Mouse (Mus musculus) MEL (cell line): ENCODE data around the gene Slc2a2. TPM values are rescaled to one million over a fixed set of nuclear protein-coding genes. Genes with fewer than 3 reads are reported as not detected.

ENCODE experiments used
- DNase-seq: peaks from one replicate; pipeline ENCODE4 v3.0.0; 2011; ENCODE audit warnings: low read depth, low spot score
- H3K27ac ChIP-seq: 2 replicates; pipeline ENCODE4 v1.5.1; 2012; ENCODE audit warnings: low read depth, mild to moderate bottlenecking, control low read depth, low read length, moderate library complexity; ENCODE audit not compliant: control insufficient read depth
- H3K27me3 ChIP-seq, 2 experiments: fragments of 150-350 bp in 1 of 2; sonication (generic) in 1 of 2; 2 replicates each; pipeline ENCODE4 v1.6.1; 2012; ENCODE audit warnings: low read length in 2 of 2, mild to moderate bottlenecking in 2 of 2, improper control_type of control experiment in 1 of 2, moderate library complexity in 1 of 2; ENCODE audit not compliant: insufficient read depth in 2 of 2, control insufficient read depth in 1 of 2
- H3K36me3 ChIP-seq, 2 experiments: 2 replicates each; pipeline ENCODE4 v1.6.1; 2012 to 2014; ENCODE audit warnings: low read length in 2 of 2, improper control_type of control experiment in 1 of 2, inconsistent platforms in 1 of 2, mild to moderate bottlenecking in 1 of 2; ENCODE audit not compliant: insufficient read depth in 2 of 2, control insufficient read depth in 1 of 2
- H3K4me1 ChIP-seq, 2 experiments: fragments of 150-350 bp in 1 of 2; sonication (generic) in 1 of 2; 2 replicates each; pipeline ENCODE4 v1.6.1; 2012; ENCODE audit warnings: low read length in 2 of 2, improper control_type of control experiment in 1 of 2, mild to moderate bottlenecking in 1 of 2; ENCODE audit not compliant: insufficient read depth in 2 of 2, control insufficient read depth in 1 of 2
- H3K4me3 ChIP-seq, 2 experiments: fragments of 150-350 bp in 1 of 2; sonication (generic) in 1 of 2; 2 replicates each; pipeline ENCODE4 v1.5.1; 2012; ENCODE audit warnings: low read depth in 2 of 2, low read length in 2 of 2, mild to moderate bottlenecking in 2 of 2, moderate library complexity in 2 of 2, control low read depth in 1 of 2, improper control_type of control experiment in 1 of 2; ENCODE audit not compliant: control insufficient read depth in 1 of 2, insufficient read depth in 1 of 2
- H3K79me2 ChIP-seq: 2 replicates; pipeline ENCODE4 v1.6.1; 2012; ENCODE audit warnings: mild to moderate bottlenecking, low read length, moderate library complexity; ENCODE audit not compliant: control insufficient read depth, poor library complexity, insufficient read depth
- H3K9ac ChIP-seq: 2 replicates; pipeline ENCODE4 v1.6.1; 2012; ENCODE audit warnings: low read depth, mild to moderate bottlenecking, control low read depth, low read length, moderate library complexity; ENCODE audit not compliant: control insufficient read depth, poor library complexity, severe bottlenecking
- H3K9me3 ChIP-seq: fragments of 150-350 bp; sonication (generic); replicated peaks from 2 replicates; pipeline ENCODE4 v1.6.1; 2012; ENCODE audit warnings: mild to moderate bottlenecking, low read length, improper control_type of control experiment, moderate library complexity; ENCODE audit not compliant: insufficient read depth
- BHLHE40 ChIP-seq: IDR thresholded peaks from 2 replicates; pipeline ENCODE4 v1.6.1; 2012; ENCODE audit warnings: low read depth, mild to moderate bottlenecking, inconsistent platforms, low read length, improper control_type of control experiment, borderline replicate concordance
- CHD1 ChIP-seq: IDR thresholded peaks from 2 replicates; pipeline ENCODE4 v1.6.1; 2012; ENCODE audit warnings: low read depth, mild to moderate bottlenecking, inconsistent platforms, low read length, improper control_type of control experiment
- CHD2 ChIP-seq: IDR thresholded peaks from 2 replicates; pipeline ENCODE4 v1.6.1; 2011; ENCODE audit warnings: low read length, improper control_type of control experiment
- CTCF ChIP-seq, 3 experiments: IDR thresholded peaks in 2 of 3; conservative IDR thresholded peaks in 1 of 3; 2 replicates each; pipeline ENCODE4 v1.5.1; 2011 to 2012; ENCODE audit warnings: low read length in 3 of 3, low read depth in 2 of 3, mild to moderate bottlenecking in 2 of 3, improper control_type of control experiment in 1 of 3, inconsistent platforms in 1 of 3, mixed read lengths in 1 of 3, moderate library complexity in 1 of 3; ENCODE audit not compliant: control insufficient read depth in 1 of 3, insufficient read depth in 1 of 3, poor library complexity in 1 of 3, severe bottlenecking in 1 of 3
- E2F4 ChIP-seq: IDR thresholded peaks from 2 replicates; pipeline ENCODE4 v1.6.1; 2011; ENCODE audit warnings: low read depth, low read length, improper control_type of control experiment, borderline replicate concordance
- EP300 ChIP-seq, 2 experiments: IDR thresholded peaks; 2 replicates each; pipeline ENCODE4 v1.6.1; 2011; ENCODE audit warnings: improper control_type of control experiment in 2 of 2, low read length in 2 of 2, low read depth in 1 of 2, mild to moderate bottlenecking in 1 of 2
- ETS1 ChIP-seq: IDR thresholded peaks from 2 replicates; pipeline ENCODE4 v1.6.1; 2012; ENCODE audit warnings: low read depth, mild to moderate bottlenecking, inconsistent platforms, low read length, improper control_type of control experiment, moderate library complexity
- GABPA ChIP-seq: IDR thresholded peaks from 2 replicates; pipeline ENCODE4 v1.6.1; 2012; ENCODE audit warnings: low read depth, mild to moderate bottlenecking, inconsistent platforms, low read length, improper control_type of control experiment, moderate library complexity
- GATA1 ChIP-seq: IDR thresholded peaks from 2 replicates; pipeline ENCODE4 v1.6.1; 2011; ENCODE audit warnings: low read depth, low read length, improper control_type of control experiment
- HCFC1 ChIP-seq: IDR thresholded peaks from 2 replicates; pipeline ENCODE4 v1.6.1; 2012; ENCODE audit warnings: low read depth, mild to moderate bottlenecking, inconsistent platforms, low read length, improper control_type of control experiment, moderate library complexity
- JUND ChIP-seq: IDR thresholded peaks from 2 replicates; pipeline ENCODE4 v1.6.1; 2011; ENCODE audit warnings: low read depth, mild to moderate bottlenecking, improper control_type of control experiment, low read length
- KAT2A ChIP-seq: conservative IDR thresholded peaks from 2 replicates; pipeline ENCODE4 v1.6.1; 2012; ENCODE audit warnings: low read depth, low read length, improper control_type of control experiment, inconsistent platforms
- MAFK ChIP-seq: IDR thresholded peaks from 2 replicates; pipeline ENCODE4 v1.6.1; 2011; ENCODE audit warnings: low read depth, mild to moderate bottlenecking, low read length, improper control_type of control experiment, borderline replicate concordance
- MAX ChIP-seq: IDR thresholded peaks from 2 replicates; pipeline ENCODE4 v1.6.1; 2011; ENCODE audit warnings: low read length, improper control_type of control experiment
- MAZ ChIP-seq: IDR thresholded peaks from 2 replicates; pipeline ENCODE4 v1.6.1; 2012; ENCODE audit warnings: low read depth, mild to moderate bottlenecking, inconsistent platforms, low read length, improper control_type of control experiment
- MEF2A ChIP-seq: IDR thresholded peaks from 2 replicates; pipeline ENCODE4 v1.6.1; 2014; ENCODE audit warnings: low read depth, mild to moderate bottlenecking, inconsistent platforms, low read length, improper control_type of control experiment; ENCODE audit not compliant: poor library complexity, insufficient replicate concordance, severe bottlenecking; ENCODE audit errors: extremely low read depth
- MXI1 ChIP-seq: IDR thresholded peaks from 2 replicates; pipeline ENCODE4 v1.6.1; 2011; ENCODE audit warnings: mild to moderate bottlenecking, low read depth, low read length, improper control_type of control experiment
- MYB ChIP-seq: IDR thresholded peaks from 2 replicates; pipeline ENCODE4 v1.6.1; 2011; ENCODE audit warnings: mild to moderate bottlenecking, low read depth, low read length, improper control_type of control experiment
- MYC ChIP-seq: IDR thresholded peaks from 2 replicates; pipeline ENCODE4 v1.6.1; 2011; ENCODE audit warnings: low read depth, mild to moderate bottlenecking, low read length, improper control_type of control experiment, moderate library complexity
- NELFE ChIP-seq: IDR thresholded peaks from 2 replicates; pipeline ENCODE4 v1.6.1; 2011; ENCODE audit warnings: low read depth, low read length, improper control_type of control experiment
- NRF1 ChIP-seq: IDR thresholded peaks from 2 replicates; pipeline ENCODE4 v1.6.1; 2014; ENCODE audit warnings: low read depth, mild to moderate bottlenecking, inconsistent platforms, low read length, improper control_type of control experiment, moderate library complexity; ENCODE audit not compliant: poor library complexity, insufficient read depth, severe bottlenecking
- POLR2A ChIP-seq, 2 experiments: IDR thresholded peaks; 2 replicates each; pipeline ENCODE4 v1.6.1; 2011 to 2012; ENCODE audit warnings: low read length in 2 of 2, mild to moderate bottlenecking in 2 of 2, control low read depth in 1 of 2, improper control_type of control experiment in 1 of 2, low read depth in 1 of 2, moderate library complexity in 1 of 2; ENCODE audit not compliant: control insufficient read depth in 1 of 2, insufficient read depth in 1 of 2, poor library complexity in 1 of 2
- POLR2AphosphoS2 ChIP-seq: IDR thresholded peaks from 2 replicates; pipeline ENCODE4 v1.6.1; 2011; ENCODE audit warnings: low read length, improper control_type of control experiment
- POLR2AphosphoS5 ChIP-seq: IDR thresholded peaks from 2 replicates; pipeline ENCODE4 v1.6.1; 2012; ENCODE audit warnings: low read depth, borderline replicate concordance, mild to moderate bottlenecking, inconsistent platforms, low read length, moderate library complexity, mixed read lengths
- RAD21 ChIP-seq: IDR thresholded peaks from 2 replicates; pipeline ENCODE4 v1.6.1; 2011; ENCODE audit warnings: mild to moderate bottlenecking, low read depth, low read length, improper control_type of control experiment
- RCOR1 ChIP-seq: IDR thresholded peaks from 2 replicates; pipeline ENCODE4 v1.6.1; 2012; ENCODE audit warnings: low read depth, mild to moderate bottlenecking, inconsistent platforms, low read length, improper control_type of control experiment
- SIN3A ChIP-seq: IDR thresholded peaks from 2 replicates; pipeline ENCODE4 v1.6.1; 2012; ENCODE audit warnings: low read length, improper control_type of control experiment, inconsistent platforms
- SMC3 ChIP-seq: IDR thresholded peaks from 2 replicates; pipeline ENCODE4 v1.6.1; 2011; ENCODE audit warnings: low read depth, low read length, improper control_type of control experiment
- TAL1 ChIP-seq: IDR thresholded peaks from 2 replicates; pipeline ENCODE4 v1.6.1; 2012; ENCODE audit warnings: mild to moderate bottlenecking, inconsistent platforms, low read length, moderate library complexity, mixed read lengths
- TBP ChIP-seq: IDR thresholded peaks from 2 replicates; pipeline ENCODE4 v1.8.0; 2011; ENCODE audit warnings: low read depth, low read length, improper control_type of control experiment
- TCF12 ChIP-seq: IDR thresholded peaks from 2 replicates; pipeline ENCODE4 v1.6.1; 2014; ENCODE audit warnings: low read depth, mild to moderate bottlenecking, inconsistent platforms, low read length, improper control_type of control experiment, moderate library complexity
- UBTF ChIP-seq: IDR thresholded peaks from 2 replicates; pipeline ENCODE4 v1.6.1; 2012; ENCODE audit warnings: low read depth, mild to moderate bottlenecking, inconsistent platforms, low read length, improper control_type of control experiment, moderate library complexity, borderline replicate concordance; ENCODE audit not compliant: insufficient read depth
- USF1 ChIP-seq: IDR thresholded peaks from 2 replicates; pipeline ENCODE4 v1.6.1; 2014; ENCODE audit warnings: low read depth, mild to moderate bottlenecking, inconsistent platforms, low read length, improper control_type of control experiment, moderate library complexity
- USF2 ChIP-seq, 2 experiments: IDR thresholded peaks; 2 replicates each; pipeline ENCODE4 v1.6.1; 2011 to 2012; ENCODE audit warnings: improper control_type of control experiment in 2 of 2, low read length in 2 of 2, borderline replicate concordance in 1 of 2, inconsistent platforms in 1 of 2, low read depth in 1 of 2, mild to moderate bottlenecking in 1 of 2; ENCODE audit not compliant: insufficient read depth in 1 of 2
- ZC3H11A ChIP-seq: IDR thresholded peaks from 2 replicates; pipeline ENCODE4 v1.6.1; 2012; ENCODE audit warnings: low read depth, mild to moderate bottlenecking, inconsistent platforms, low read length, improper control_type of control experiment
- ZKSCAN1 ChIP-seq: IDR thresholded peaks from 2 replicates; pipeline ENCODE4 v1.6.1; 2012; ENCODE audit warnings: low read depth, mild to moderate bottlenecking, inconsistent platforms, low read length, improper control_type of control experiment, moderate library complexity
- ZMIZ1 ChIP-seq: IDR thresholded peaks from 2 replicates; pipeline ENCODE4 v1.6.1; 2012; ENCODE audit warnings: low read depth, mild to moderate bottlenecking, inconsistent platforms, low read length, improper control_type of control experiment, moderate library complexity
- ZNF384 ChIP-seq: IDR thresholded peaks from 2 replicates; pipeline ENCODE4 v1.6.1; 2012; ENCODE audit warnings: low read depth, mild to moderate bottlenecking, inconsistent platforms, low read length, improper control_type of control experiment
- polyA plus RNA-seq, 2 experiments: library from polyadenylated mRNA; stranded (reverse) in 1 of 2; unstranded in 1 of 2; fragments of >175 nt in 1 of 2; fragments of >200 nt in 1 of 2; gene quantifications; 2 replicates each; pipeline versions ENCODE4 v1.2.1 to v1.2.4; 2012; ENCODE audit warnings: low replicate concordance in 2 of 2, low read depth in 1 of 2; ENCODE audit not compliant: insufficient read length in 2 of 2, insufficient read depth in 1 of 2, missing spikeins in 1 of 2
- total RNA-seq: library from RNA; depleted of rRNA; stranded (reverse); fragments of 300-350 nt; gene quantifications from 2 replicates; pipeline ENCODE4 v1.2.3, GENCODE M21; 2012

The Slc2a2 gene
- total and polyA plus RNA-seq, 3 experiments = 0.77 to 1.1 TPM; not detected in 1

GRCm38 (mm10) chr3:28775361-28775760 is 77.7 kb downstream of the Slc2a2 start:
- Histone ChIP-seq H3K4me1 (peaks cover 6 to 13% of the 10 kb centered on the region in 2 experiments), H3K27ac (peak overlapping the region; percentile 78), H3K79me2 (no peaks in the 10 kb centered on the region), H3K27me3 (no peaks in the 10 kb centered on the region), H3K9me3 (no peaks in the 10 kb centered on the region), H3K36me3 (peaks cover 0 to 17% of the 10 kb centered on the region in 2 experiments; a peak in 2 of 4 replicates), H3K4me3 (no peak overlapping the region), H3K9ac (peak overlapping the region; percentile 35)
- peak; percentile 78 for DNase-seq
- TF ChIP-seq NRF1 = no peak
- no peak for TF ChIP-seq MAZ
- TF ChIP-seq RCOR1 = peak; percentile 87
- TF ChIP-seq MYC = 0 out of 2 replicates have a peak, but pooled peaks have one; percentile 36
- no peak for TF ChIP-seq MXI1
- no peak for TF ChIP-seq CHD2
- no peak for TF ChIP-seq NELFE
- TF ChIP-seq GATA1 = peak; percentile 95
- no peak for TF ChIP-seq ZC3H11A
- TF ChIP-seq RAD21 = no peak
- TF ChIP-seq KAT2A = no peak
- no peak for TF ChIP-seq CHD1
- no peak for TF ChIP-seq POLR2AphosphoS2
- no peak for TF ChIP-seq ZNF384
- peak; percentile 78; the same call in 1 of the 2 replicates for TF ChIP-seq BHLHE40
- TF ChIP-seq ZMIZ1 = no peak
- no peak; the same call in 1 of the 2 replicates for TF ChIP-seq MAFK
- no peak for TF ChIP-seq ZKSCAN1
- TF ChIP-seq HCFC1 = no peak
- peak; percentile 93 for TF ChIP-seq ETS1
- no peak for TF ChIP-seq SMC3
- TF ChIP-seq USF1 = no peak
- TF ChIP-seq MYB = no peak
- TF ChIP-seq EP300 (IDR thresholded peaks at IDR 0.05; ENCODE audit: low read depth in 1 of 2, low read length in 2 of 2) = peak; percentile 88 to 89
- no peak for TF ChIP-seq JUND
- no peak for TF ChIP-seq MEF2A
- TF ChIP-seq E2F4 = no peak
- no peak for TF ChIP-seq USF2 (IDR thresholded peaks at IDR 0.05; ENCODE audit: borderline replicate concordance in 1 of 2, insufficient read depth in 1 of 2, low read depth in 1 of 2, low read length in 2 of 2)
- TF ChIP-seq CTCF (IDR thresholded peaks at IDR 0.05 in 2 of 3, conservative IDR thresholded peaks at IDR 0.05 in 1 of 3; ENCODE audit: control insufficient read depth in 1 of 3, insufficient read depth in 1 of 3, low read depth in 2 of 3, low read length in 3 of 3, poor library complexity in 1 of 3, severe bottlenecking in 1 of 3) = no peak
- TF ChIP-seq GABPA = no peak
- peak; percentile 81 for TF ChIP-seq TAL1
- no peak for TF ChIP-seq UBTF
- peak; percentile 82 for TF ChIP-seq SIN3A
- TF ChIP-seq POLR2A (IDR thresholded peaks at IDR 0.05; ENCODE audit: control insufficient read depth in 1 of 2, insufficient read depth in 1 of 2, low read depth in 1 of 2, low read length in 2 of 2, poor library complexity in 1 of 2) = no peak
- TF ChIP-seq TCF12 = peak; percentile 95
- 0 out of 2 replicates have a peak, but pooled peaks have one; percentile 47 for TF ChIP-seq MAX
- no peak for TF ChIP-seq TBP
- TF ChIP-seq POLR2AphosphoS5 = no peak
